Mouse (Mus musculus) frontal cortex, postnatal 25 days (tissue): ENCODE data around the gene Dhrs4.

ENCODE experiments used
- DNase-seq, 2 experiments: peaks; one replicate each; pipeline ENCODE4 v3.0.0; 2022; ENCODE audit warnings: low spot score in 2 of 2

The Dhrs4 gene

DNA sequence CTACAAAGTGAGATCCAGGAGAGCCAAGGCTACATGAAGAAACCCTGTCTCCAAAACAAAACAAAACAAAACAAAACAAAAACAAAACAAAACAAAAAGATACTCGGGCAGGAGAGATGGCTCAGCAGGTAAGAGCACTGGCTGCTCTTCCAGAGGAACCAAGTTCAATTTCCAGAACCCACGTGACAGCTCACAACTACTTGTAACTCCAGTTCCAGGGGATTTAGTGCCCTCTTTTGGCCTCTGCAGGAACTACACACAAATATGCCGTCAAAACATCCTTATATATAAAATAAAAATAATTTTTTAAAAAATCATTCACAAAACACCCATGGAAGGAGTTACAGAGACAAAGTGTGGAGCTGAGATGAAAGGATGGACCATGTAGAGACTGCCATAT is 49.4 kb downstream of the Dhrs4 start:
- DNase-seq, result no peak

DNA sequence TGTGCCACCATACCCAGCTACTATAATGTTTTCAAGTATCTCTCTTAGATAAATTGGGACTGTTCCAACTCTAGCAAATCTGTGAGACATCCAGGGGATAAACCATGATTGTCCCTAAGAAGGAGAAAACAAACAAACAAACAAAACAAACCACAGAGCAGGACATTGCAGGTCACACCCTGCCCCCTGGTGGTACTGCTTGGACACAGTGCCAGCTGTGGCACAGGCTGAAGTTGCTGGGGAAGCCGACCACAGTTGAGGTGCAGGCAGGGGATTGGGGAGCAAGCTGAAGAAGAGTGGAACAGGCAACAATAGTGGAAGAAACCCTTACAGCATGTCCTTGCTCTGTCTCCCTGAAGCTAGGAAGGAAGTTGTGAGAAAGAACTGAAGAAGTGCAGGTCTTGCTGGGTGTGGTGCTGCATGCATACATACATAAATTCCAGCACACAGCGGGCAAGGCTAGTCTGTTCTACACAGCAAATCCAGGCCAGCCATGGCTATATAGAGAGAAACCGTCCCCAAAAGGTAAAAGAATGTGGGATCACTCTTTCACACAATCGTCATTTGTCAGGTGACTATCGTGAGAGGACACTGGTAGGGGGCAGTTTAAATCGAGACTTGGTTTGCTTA is 57.7 kb downstream of the Dhrs4 start:
- no peak for DNase-seq
